Mouse (Mus musculus) kidney, postnatal 10 days (tissue): Measurements from ENCODE around the gene Sp100.

ENCODE experiments used
- DNase-seq: peaks from one replicate; pipeline ENCODE4 v3.0.0; 2021; ENCODE audit warnings: mixed read lengths

Gene Sp100

GRCm38 (mm10) chr1:85703245-85704186, 53.7 kb downstream of the Sp100 start:
- DNase-seq: peak; percentile 79

- DNase-seq: no peak
Measured at GRCm38 (mm10) chr1:85705552-85705951, 55.8 kb downstream of the Sp100 start.

- no peak for DNase-seq
Measured at GRCm38 (mm10) chr1:85706754-85707153, 57.0 kb downstream of the Sp100 start.

GRCm38 (mm10) chr1:85714501-85714900, 64.7 kb downstream of the Sp100 start:
- DNase-seq: no peak

- no peak for DNase-seq
Measured at GRCm38 (mm10) chr1:85716447-85717027, 66.7 kb downstream of the Sp100 start.

GRCm38 (mm10) chr1:85719049-85719448, 69.3 kb downstream of the Sp100 start:
- DNase-seq: no peak

- DNase-seq: no peak
Measured at GRCm38 (mm10) chr1:85720220-85720893, 70.6 kb downstream of the Sp100 start.

- DNase-seq: no peak
Measured at GRCm38 (mm10) chr1:85730471-85730870, 80.7 kb downstream of the Sp100 start.

- DNase-seq: no peak
Measured at GRCm38 (mm10) chr1:85732581-85732980, 82.8 kb downstream of the Sp100 start.

- no peak for DNase-seq
Measured at GRCm38 (mm10) chr1:85734511-85734910, 84.7 kb downstream of the Sp100 start.

GRCm38 (mm10) chr1:85735463-85736123, 85.8 kb downstream of the Sp100 start:
- DNase-seq: peak; percentile 19

GRCm38 (mm10) chr1:85736355-85737184, 86.8 kb downstream of the Sp100 start:
- peak; percentile 83 for DNase-seq

GRCm38 (mm10) chr1:85739000-85739399, 89.2 kb downstream of the Sp100 start:
- no peak for DNase-seq

GRCm38 (mm10) chr1:85739819-85740218, 90.0 kb downstream of the Sp100 start:
- no peak for DNase-seq

- no peak for DNase-seq
Measured at GRCm38 (mm10) chr1:85740923-85741322, 91.1 kb downstream of the Sp100 start.

GRCm38 (mm10) chr1:85742333-85742732, 92.5 kb downstream of the Sp100 start:
- no peak for DNase-seq

- DNase-seq: no peak
Measured at GRCm38 (mm10) chr1:85742916-85743505, 93.2 kb downstream of the Sp100 start.

- DNase-seq: no peak
Measured at GRCm38 (mm10) chr1:85744539-85744938, 94.8 kb downstream of the Sp100 start.

- no peak for DNase-seq
Measured at GRCm38 (mm10) chr1:85746511-85746910, 96.7 kb downstream of the Sp100 start.

- no peak for DNase-seq
Measured at GRCm38 (mm10) chr1:85749829-85750228, 100.0 kb downstream of the Sp100 start.

- DNase-seq: no peak
Measured at GRCm38 (mm10) chr1:85750650-85751049, 100.9 kb downstream of the Sp100 start.

- DNase-seq: peak; percentile 27
Measured at GRCm38 (mm10) chr1:85751494-85751893, 101.7 kb downstream of the Sp100 start.
